Mouse (Mus musculus) cerebellum, adult 11-12 months (tissue): ENCODE results near the gene Dixdc1.

ENCODE experiments used
- DNase-seq: peaks from one replicate; pipeline ENCODE4 v3.0.0; 2022

The Dixdc1 gene

DNA sequence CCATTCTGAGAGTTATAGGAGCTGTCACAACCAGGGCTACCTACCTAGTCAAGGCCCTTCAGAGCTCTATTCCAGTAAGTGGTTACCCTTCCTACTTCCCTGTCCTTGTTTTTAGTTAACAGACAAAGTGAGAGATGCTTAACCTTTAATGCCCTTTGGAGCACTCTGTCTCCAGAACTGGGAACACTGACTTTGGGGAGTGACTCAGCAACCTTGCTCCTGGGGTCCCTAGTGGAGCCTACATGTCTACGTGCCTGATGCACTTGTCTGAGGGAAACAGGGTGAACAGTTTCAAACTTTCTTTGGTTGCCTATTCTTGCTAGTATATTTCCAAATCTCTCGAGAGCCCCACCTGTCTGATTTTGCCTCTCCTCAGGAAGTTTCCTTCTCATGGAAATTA is 3.4 kb upstream of the Dixdc1 start:
- DNase-seq, result no peak

- no peak for DNase-seq
Observed at GRCm38 (mm10) chr9:50742261-50742660, 2.9 kb upstream of the Dixdc1 start.

DNA sequence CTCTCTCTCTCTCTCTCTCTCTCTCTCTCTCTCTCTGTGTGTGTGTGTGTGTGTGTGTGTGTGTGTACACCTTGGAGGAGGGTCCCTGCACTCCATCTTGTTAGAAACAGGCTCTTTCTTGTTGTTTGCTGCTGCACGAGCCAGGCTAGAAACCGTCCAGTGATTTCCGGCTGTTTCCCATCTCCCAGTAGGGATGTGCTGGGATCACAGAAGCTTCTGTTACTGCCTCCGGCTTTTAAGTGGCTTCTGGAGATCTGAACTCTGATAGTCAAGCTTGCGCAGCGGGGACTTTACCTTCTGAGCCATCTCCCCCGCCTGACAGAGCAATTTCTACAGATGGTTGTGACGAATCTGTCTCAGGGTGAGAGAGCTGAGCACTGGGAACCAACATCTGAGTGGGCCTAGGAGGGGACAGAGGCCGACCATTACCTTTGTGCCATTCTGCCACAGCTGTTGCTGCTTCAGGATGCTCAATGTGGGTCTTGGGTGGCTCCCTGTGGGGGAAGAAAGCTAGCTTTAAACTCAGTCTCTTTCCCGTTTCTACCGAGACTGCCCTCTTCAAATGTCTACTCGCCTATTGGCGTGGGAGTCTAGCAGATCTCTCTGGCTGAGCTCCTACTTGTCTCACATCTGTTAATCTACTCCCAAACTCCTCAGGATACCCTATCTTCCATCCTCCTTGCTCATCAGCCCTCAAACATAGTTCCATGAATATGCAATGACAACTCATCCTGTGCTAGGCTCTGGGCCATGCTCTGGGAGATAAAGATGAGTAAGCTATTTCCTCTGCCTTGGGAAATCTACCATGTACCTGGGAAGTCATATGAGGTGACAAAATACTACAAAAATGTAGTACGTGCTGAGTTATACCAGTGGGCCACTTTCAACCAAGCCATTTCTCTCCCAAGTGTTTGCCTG is 1.8 kb upstream of the Dixdc1 start:
- DNase-seq, result no peak

DNA sequence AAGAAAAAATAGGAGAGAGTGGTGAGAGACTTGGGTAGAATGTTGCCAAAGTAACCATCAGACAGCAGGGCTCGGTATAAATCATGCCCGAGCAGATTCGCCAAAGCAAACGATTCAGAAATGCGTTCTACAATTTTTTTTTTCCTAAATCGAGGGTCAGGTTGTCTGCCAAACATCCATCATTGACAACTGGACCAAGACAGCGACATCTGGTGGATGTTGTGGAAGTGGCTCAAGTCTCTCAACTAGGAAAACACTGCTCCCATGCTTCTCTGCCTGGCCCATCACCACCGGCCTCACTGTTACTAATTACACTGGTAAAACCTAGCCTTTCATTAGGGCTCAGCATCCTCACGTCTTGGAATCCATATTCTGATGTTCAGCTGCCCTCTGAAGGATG is 4.3 kb downstream of the Dixdc1 start:
- DNase-seq, result peak; percentile 60

DNA sequence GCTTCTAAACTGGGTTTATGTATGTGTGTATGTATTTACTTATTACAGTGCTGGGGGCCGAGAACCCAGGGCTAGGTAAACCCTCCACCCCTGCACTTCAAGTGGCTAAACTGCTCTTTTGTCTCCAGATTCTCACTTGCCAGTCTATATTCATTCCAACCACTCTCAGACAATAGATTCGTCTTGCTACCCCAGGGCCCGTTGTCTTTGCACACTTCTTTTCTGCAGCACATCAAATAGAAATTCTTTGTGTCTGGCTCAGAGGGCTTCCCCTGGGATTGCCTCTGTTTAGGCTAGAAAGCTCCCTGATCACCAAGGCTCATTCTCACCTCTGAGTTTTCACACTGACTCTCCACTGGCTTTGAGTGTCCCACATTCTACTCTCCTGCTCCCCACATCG is 6.8 kb downstream of the Dixdc1 start:
- DNase-seq, result no peak

DNA sequence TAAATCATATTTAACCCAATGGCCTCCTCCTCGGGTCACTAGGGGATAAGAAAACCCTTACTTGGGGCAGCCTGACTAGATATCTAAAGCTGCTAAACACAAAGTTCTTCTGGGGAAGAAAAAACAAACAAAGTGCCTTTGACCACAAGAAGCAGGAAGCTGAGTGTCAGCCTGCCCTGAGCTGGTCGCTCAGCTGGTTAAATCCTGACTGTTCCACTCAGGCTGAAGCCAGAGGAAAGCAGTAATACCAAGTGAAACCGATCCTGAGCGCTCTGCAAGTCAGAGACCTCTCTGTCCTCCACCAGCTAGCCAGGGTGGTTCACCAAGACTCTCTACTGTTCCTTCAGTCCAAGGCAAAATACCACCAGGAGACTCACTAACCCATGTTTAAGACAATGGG is 9.7 kb downstream of the Dixdc1 start:
- DNase-seq, result no peak

DNA sequence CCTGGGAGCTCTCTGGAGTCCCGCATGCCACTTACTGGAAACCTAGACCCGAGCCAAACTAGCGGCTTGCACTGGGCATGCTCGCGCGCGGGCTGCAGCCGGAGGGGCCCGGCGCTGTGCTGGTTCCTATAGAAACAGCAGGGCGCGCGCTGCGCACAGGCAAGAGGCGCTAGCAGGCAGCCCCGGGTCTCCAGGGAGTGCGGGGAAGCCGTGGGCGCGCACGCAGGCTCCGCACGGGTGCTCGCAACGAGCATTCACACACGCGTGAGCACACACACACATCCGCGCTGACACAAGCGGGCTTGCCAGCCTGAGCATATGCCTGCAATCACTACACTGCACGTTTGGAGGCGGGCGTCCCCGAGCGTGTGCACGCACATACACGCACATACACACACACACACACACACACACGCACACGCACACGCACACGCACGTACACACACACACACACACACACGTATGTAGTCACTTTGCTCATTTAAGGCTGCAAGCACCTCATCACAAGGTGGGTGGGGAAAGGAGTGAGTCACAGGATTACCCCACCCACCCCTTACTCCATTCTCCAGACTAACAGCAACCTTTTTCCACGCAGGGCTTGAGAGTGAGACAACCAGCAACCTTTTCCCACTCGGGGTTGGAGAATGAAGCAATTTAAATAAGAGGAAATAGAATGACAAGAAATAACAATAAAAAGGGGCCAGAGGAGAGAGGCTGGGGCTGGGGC is 11.2 kb downstream of the Dixdc1 start:
- DNase-seq, result peak; percentile 87

- DNase-seq, result peak; percentile 70
Observed at GRCm38 (mm10) chr9:50727171-50727924, 12.0 kb downstream of the Dixdc1 start.

- DNase-seq, result peak; percentile 58
Observed at GRCm38 (mm10) chr9:50725921-50726590, 13.3 kb downstream of the Dixdc1 start.

DNA sequence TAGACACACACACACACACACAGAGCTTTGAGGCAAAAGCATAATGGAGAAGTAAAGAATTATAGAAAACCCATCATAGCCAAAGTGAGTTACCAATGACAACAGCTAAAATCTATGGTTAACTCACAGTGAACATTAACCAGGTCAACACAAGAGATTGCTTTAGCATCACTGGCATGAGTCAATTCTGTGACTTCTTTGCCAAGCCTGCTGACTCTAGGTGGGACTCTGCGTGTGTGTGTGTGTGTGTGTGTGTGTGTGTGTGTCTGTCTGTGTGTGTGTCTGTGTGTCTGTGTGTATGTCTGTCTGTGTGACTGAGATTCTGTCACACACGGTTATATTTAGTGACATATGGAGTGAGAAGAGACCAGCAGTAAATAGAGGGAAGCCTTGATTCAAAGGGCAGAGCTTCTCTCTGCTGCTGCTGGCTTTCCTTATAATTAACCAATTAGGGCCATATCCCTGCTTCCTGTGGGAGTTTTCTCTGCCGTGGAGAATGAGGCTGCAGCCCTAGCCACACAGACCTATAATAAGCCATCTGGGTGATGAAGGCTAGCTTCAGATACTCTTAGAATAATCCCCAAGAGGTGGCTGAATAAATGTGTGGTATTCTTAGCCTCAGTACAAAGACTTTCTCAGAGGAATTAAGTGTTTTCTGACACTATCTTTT is 14.5 kb downstream of the Dixdc1 start:
- no peak for DNase-seq

DNA sequence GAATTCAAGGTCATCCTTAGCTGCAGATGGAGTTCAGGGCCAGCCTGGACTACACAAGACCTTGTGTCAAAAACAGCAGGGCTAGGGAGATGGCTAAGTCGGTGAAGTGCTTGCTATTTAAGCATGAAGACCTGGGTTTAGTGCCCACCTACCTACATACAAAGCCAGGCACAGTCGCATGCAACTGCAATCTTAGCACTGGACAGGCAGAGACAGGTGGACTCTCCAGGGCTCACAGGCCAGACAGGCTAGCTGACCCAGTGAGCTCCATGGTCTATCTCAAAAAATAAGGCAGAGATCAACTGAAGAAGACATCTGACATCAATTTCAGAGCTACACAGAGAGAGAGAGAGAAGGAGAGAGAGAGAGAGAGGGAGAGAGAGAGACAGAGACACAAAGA is 15.2 kb downstream of the Dixdc1 start:
- peak; percentile 37 for DNase-seq

- peak; percentile 85 for DNase-seq
Observed at GRCm38 (mm10) chr9:50723406-50723805, 15.9 kb downstream of the Dixdc1 start.

GRCm38 (mm10) chr9:50722451-50722911 is 16.8 kb downstream of the Dixdc1 start:
- peak; percentile 64 for DNase-seq

- DNase-seq, result peak; percentile 44
Observed at GRCm38 (mm10) chr9:50721061-50721460, 18.3 kb downstream of the Dixdc1 start.

DNA sequence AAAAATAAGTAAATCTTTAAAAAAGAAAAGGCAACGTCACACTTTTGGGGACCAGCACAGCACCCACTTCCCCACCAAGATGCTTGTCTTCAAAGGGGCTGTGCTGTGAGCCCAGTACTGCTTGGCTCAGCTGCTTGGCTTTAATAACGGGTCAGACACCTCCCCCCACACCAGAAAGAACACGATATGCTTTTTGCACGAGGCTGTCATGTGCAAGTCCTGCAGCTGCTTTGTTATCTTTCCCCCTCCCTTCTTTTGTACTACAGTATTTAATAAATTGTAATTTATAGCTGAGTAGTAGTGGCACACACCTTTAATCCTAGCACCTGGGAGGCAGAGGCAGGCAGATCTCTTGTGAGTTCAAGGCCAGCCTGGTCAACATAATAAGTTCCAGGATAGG is 20.4 kb downstream of the Dixdc1 start:
- DNase-seq, result no peak

GRCm38 (mm10) chr9:50714188-50714587 is 25.1 kb downstream of the Dixdc1 start:
- DNase-seq, result no peak

GRCm38 (mm10) chr9:50711337-50711736 is 28.0 kb downstream of the Dixdc1 start:
- DNase-seq, result no peak

DNA sequence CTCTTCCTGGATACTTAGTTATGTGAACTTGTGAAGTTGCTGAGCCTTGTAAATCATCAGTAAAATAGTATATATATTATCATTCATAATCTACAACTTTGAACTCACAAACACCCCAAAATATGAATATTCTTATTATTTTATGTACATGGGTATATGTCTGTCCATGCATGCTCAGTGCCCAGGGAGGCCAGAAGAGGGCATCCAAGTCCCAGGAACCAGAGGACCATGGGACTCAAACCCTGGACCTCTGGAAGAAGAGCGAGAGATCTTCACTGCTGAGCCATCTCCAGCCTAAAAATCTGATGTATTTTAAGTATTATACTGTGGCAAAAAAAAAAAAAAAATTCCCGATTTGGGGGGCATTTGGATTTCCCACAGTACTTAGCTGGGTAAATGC is 30.2 kb downstream of the Dixdc1 start:
- DNase-seq, result no peak

- no peak for DNase-seq
Observed at GRCm38 (mm10) chr9:50704907-50705306, 34.4 kb downstream of the Dixdc1 start.

GRCm38 (mm10) chr9:50700921-50701691 is 38.2 kb downstream of the Dixdc1 start:
- DNase-seq, result peak; percentile 76
